Mouse (Mus musculus): Measurements from ENCODE around the gene Ugt1a6a. TPM values are rescaled to one million over a fixed set of nuclear protein-coding genes. Genes with fewer than 3 reads are reported as not detected.
A peak's percentile ranks its signal among the peaks of the same experiment; 100 is the strongest.

The Ugt1a6a gene
- polyA plus RNA-seq, 1 experiment from 2014 or later, result 7.9 TPM

DNA sequence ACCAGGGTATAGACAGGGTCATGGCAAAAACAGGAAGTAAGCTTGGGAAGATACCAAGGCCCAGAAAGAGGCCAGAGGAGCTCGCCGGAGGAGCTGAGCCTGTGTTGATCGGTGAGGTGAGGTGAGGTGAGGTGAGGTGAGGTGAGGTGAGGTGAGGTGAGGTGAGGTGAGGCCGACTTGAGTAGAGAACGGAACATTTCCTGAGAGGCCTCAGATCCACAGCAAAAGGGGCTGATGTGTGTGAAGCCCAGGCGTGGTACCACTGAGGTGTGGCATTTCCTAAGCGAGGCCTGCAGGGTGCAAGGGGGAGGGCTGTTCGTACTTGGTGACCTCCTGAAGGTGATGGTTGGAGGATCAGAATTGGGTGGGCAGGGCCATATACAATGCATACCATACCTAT lies 118.5 kb downstream of the Ugt1a6a start:
- no peaks in the 10 kb centered on the region for H3K36me3 ChIP-seq
- no peak overlapping the region for H3K27ac ChIP-seq
- WGBS, result 72% methylated on average over 8 of the region's 8 CpGs
- no peaks in the 10 kb centered on the region for H3K4me1 ChIP-seq (replicated peaks)
- no peak overlapping the region for H3K9ac ChIP-seq
- H3K4me3 ChIP-seq (replicated peaks), result no peak overlapping the region
- no peaks in the 10 kb centered on the region for H3K27me3 ChIP-seq (replicated peaks)
- no peak overlapping the region for H3K4me2 ChIP-seq (replicated peaks)
- H3K9me3 ChIP-seq, result 0 out of 2 replicates have a peak, but pooled peaks cover 9% of the 10 kb centered on the region
- ATAC-seq, result peak; percentile 13

DNA sequence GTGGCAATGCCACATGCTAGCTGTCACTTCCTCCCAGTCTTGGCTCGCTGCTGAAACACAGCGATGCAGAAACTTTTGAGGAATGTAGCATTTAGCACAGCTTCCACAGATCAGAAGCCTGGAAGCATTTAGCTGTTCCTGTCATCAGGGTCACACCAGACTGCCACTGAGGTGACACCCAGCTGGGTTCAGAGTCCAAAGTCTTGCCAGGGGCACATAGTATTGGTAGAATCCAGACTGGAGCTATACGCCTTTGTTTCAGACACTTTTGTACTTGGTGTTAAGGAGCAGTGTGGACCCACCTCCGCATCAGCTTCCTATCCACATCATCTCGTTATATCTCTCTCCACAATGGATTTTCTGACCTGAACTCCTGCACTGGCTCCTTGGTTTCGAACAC lies 118.9 kb downstream of the Ugt1a6a start:
- peak; percentile 36 for ATAC-seq
- Histone ChIP-seq H3K9me3 (0 out of 2 replicates have a peak, but pooled peaks cover 9% of the 10 kb centered on the region), H3K36me3 (no peaks in the 10 kb centered on the region), H3K9ac (no peak overlapping the region), H3K4me1 (replicated peaks) (no peaks in the 10 kb centered on the region), H3K27me3 (replicated peaks) (no peaks in the 10 kb centered on the region), H3K4me3 (replicated peaks) (no peak overlapping the region), H3K27ac (no peak overlapping the region), H3K4me2 (replicated peaks) (no peak overlapping the region)
- WGBS, result 71% methylated on average over 6 of the region's 6 CpGs

DNA sequence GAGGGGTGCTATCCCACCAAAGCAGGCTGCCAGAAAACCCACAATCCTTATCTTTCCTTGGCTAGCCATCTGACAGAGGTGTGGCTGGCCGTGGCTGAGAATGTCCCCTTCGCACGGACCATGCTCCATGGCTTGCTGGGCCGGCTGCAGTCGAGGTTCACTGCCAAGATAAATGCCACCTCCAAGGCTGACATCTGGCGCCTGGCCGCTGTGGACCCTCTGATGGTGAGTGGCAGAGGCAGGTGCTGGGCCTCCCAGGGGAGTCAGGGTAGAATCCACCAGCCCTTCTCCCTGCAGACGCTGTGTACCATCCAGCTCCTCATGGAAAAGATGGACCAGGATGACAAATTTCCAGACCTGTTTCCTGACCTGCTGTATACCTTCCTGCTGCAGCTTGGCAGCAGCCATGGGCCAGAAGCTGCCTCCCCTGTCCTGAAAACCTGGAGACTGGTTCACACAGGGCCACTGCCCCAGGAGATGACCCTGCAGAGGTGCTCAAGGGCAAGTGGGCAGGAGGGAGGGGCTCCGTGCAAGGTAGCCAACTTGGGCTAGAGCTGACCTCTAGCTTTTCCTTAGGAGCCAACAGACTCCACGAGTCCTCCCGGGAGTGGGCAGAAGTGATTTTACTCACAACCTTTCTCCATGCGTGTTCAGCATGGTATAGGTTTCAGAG lies 120.3 kb downstream of the Ugt1a6a start:
- Histone ChIP-seq H3K9me3 (0 out of 2 replicates have a peak, but pooled peaks cover 9% of the 10 kb centered on the region), H3K36me3 (0 out of 2 replicates have a peak, but pooled peaks cover 1% of the 10 kb centered on the region), H3K27ac (no peak overlapping the region), H3K9ac (no peak overlapping the region), H3K4me2 (replicated peaks) (no peak overlapping the region), H3K4me3 (replicated peaks) (no peak overlapping the region), H3K27me3 (replicated peaks) (no peaks in the 10 kb centered on the region), H3K4me1 (replicated peaks) (0 out of 2 replicates have a peak, but pooled peaks cover 8% of the 10 kb centered on the region)
- ATAC-seq, result no peak
- WGBS, result 84% methylated on average over 12 of the region's 12 CpGs

DNA sequence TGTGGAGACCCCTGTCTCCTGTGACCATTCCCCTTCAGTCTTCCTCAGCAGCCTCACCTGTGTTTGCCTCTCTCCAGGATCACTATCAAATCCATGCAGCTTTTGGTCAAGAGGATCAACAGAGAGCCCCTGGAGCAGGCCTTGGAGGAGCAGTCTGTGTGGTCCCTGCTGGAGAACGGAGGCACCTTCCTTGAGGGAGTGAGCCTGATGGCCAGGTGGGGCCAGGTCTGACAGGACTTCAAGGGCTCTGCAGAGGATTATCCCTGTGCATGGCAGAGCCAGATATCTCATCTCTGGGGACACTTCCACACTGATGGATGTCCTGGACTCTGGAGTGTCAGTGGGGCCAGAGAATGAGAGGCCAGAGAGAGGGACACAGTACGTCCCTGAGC lies 120.9 kb downstream of the Ugt1a6a start:
- Histone ChIP-seq H3K4me1 (replicated peaks) (peaks cover 12% of the 10 kb centered on the region; the same call in 1 of the 2 replicates), H3K27me3 (replicated peaks) (no peaks in the 10 kb centered on the region), H3K4me3 (replicated peaks) (no peak overlapping the region), H3K9me3 (0 out of 2 replicates have a peak, but pooled peaks cover 9% of the 10 kb centered on the region), H3K27ac (no peak overlapping the region), H3K4me2 (replicated peaks) (no peak overlapping the region), H3K36me3 (peaks cover 6% of the 10 kb centered on the region), H3K9ac (no peak overlapping the region)
- 51% methylated on average over 2 of the region's 2 CpGs for WGBS
- no peak for ATAC-seq

DNA sequence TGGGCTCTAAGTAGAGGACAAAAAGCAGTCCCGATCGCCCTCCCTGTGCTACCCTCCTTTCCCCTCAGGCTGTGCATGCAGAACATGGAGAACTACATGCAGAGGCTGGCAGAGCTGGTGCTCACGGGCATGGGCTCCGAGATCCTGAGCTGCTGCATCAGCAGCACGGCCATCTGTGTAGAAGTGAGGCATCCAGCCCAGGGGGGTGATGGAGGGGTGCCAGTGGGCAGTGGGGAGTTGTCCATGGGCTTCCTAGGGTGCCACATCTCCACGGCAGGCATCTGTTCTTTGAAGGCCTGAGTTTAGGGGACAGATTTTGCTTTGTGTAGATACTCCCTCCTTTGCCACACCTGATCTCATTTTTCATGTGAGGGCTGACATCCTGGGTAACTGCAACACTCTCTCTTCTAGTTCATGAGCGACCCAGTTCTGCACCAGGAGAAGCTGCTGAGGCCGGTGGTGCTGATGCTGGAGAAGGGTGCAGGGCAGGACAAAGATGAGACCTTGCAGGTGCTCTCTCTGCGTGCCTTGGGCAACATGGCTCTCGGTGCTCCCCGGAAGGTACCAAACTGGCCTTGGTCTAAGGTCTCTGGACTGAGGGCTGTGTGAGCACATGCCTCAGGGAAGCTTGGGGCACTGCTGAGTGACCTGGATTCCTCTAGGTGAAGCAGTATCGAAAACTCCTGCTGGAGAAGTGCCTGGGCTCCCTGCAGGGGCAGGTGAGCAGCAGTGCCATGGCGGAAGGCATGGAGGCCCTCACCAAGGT lies 121.6 kb downstream of the Ugt1a6a start:
- ATAC-seq, result no peak
- Histone ChIP-seq H3K9ac (no peak overlapping the region), H3K27ac (no peak overlapping the region), H3K27me3 (replicated peaks) (no peaks in the 10 kb centered on the region), H3K4me1 (replicated peaks) (peaks cover 12% of the 10 kb centered on the region; the same call in 1 of the 2 replicates), H3K36me3 (peaks cover 14% of the 10 kb centered on the region), H3K4me3 (replicated peaks) (no peak overlapping the region), H3K9me3 (0 out of 2 replicates have a peak, but pooled peaks cover 9% of the 10 kb centered on the region), H3K4me2 (replicated peaks) (no peak overlapping the region)
- 79% methylated on average over 13 of the region's 13 CpGs for WGBS

DNA sequence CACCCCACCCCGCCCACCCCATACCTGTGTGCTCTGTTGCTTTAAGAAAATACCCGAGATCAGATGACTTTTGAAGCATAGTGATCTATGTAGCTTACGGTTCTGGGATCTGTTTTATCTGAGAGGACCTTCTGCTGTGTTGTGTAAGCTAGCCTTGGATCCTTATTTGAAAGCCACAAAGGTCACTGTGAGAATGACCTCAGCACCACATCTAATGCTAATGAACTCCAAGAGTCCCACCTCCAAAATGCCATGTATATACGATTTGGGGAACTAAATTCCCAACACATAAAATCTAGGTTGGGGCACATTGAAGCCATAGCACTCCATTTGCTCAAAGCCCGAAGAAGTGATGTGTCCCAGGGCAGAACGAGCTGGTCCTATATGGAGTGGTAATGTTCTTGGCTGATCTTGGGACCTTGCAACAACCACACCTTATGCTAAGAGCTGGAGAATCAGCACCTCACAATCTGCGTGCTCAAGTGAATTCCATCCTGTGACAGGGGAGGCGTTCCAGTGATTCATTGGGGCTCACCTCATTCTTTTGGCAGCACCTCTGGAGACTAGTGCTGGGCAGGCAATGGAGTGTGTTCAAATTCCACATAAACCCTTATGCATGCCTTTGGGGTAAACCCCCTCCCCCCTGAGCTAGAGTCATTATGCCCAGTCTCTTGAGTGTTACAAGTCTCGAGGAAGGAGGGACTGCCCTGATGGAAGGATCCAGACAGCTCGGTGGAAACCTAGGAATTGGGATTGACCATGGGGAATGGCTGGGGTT lies 122.5 kb downstream of the Ugt1a6a start:
- H3K4me2 ChIP-seq (replicated peaks), result no peak overlapping the region
- H3K9ac ChIP-seq, result no peak overlapping the region
- no peak for ATAC-seq
- 0 out of 2 replicates have a peak, but pooled peaks cover 9% of the 10 kb centered on the region for H3K9me3 ChIP-seq
- peaks cover 12% of the 10 kb centered on the region; the same call in 1 of the 2 replicates for H3K4me1 ChIP-seq (replicated peaks)
- 77% methylated on average over 10 of the region's 10 CpGs for WGBS
- no peak overlapping the region for H3K27ac ChIP-seq
- H3K36me3 ChIP-seq, result peaks cover 21% of the 10 kb centered on the region
- no peaks in the 10 kb centered on the region for H3K27me3 ChIP-seq (replicated peaks)
- no peak overlapping the region for H3K4me3 ChIP-seq (replicated peaks)

DNA sequence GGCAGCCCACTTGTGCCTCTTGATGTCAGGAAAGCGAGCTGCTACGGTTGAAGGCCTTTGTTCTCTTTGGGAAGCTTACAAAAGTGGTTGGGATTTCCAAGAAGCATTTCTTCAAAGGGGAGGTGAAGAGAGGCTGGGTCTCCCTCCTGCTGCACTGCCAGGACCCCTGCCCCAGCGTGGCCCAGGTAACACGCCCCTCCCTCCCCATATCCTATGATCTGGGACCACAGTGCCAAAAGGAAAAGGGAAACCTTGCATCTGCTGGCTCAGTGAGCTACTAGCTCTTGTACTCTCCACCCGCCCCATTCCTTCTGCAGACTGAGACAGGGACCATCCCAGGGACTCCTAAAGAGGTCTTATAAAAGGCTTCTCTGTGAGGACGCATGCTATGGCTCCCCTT lies 123.1 kb downstream of the Ugt1a6a start:
- Histone ChIP-seq H3K9me3 (0 out of 2 replicates have a peak, but pooled peaks cover 9% of the 10 kb centered on the region), H3K4me2 (replicated peaks) (no peak overlapping the region), H3K27me3 (replicated peaks) (no peaks in the 10 kb centered on the region), H3K4me1 (replicated peaks) (peaks cover 15% of the 10 kb centered on the region; the same call in 1 of the 2 replicates), H3K36me3 (peaks cover 26% of the 10 kb centered on the region), H3K27ac (no peak overlapping the region), H3K4me3 (replicated peaks) (no peak overlapping the region), H3K9ac (no peak overlapping the region)
- 80% methylated on average over 6 of the region's 6 CpGs for WGBS
- no peak for ATAC-seq

DNA sequence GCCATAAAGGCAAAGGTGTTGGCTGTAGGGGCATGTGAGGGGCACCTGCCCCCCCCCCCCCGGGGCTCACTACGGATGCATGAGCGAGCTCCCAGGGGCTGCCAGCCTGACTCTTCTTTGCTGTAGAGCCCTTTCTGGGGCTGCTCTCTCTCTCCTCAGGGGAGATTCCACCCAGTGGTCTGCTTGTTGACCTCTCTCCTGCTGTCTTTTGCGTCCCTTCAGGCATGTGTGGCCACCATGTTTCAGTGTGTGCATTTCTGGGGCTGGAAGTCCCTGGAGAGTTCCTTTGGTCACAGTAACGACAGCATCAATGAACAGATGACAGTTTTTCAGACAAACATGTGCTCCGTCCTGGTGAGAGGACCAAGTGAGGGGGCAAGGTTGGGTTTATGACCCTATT lies 123.8 kb downstream of the Ugt1a6a start:
- Histone ChIP-seq H3K27ac (no peak overlapping the region), H3K4me2 (replicated peaks) (no peak overlapping the region), H3K4me3 (replicated peaks) (no peak overlapping the region), H3K27me3 (replicated peaks) (no peaks in the 10 kb centered on the region), H3K36me3 (peaks cover 33% of the 10 kb centered on the region), H3K9ac (no peak overlapping the region), H3K9me3 (0 out of 2 replicates have a peak, but pooled peaks cover 9% of the 10 kb centered on the region), H3K4me1 (replicated peaks) (peaks cover 15% of the 10 kb centered on the region; the same call in 1 of the 2 replicates)
- ATAC-seq, result no peak
- WGBS, result 70% methylated on average over 6 of the region's 6 CpGs

DNA sequence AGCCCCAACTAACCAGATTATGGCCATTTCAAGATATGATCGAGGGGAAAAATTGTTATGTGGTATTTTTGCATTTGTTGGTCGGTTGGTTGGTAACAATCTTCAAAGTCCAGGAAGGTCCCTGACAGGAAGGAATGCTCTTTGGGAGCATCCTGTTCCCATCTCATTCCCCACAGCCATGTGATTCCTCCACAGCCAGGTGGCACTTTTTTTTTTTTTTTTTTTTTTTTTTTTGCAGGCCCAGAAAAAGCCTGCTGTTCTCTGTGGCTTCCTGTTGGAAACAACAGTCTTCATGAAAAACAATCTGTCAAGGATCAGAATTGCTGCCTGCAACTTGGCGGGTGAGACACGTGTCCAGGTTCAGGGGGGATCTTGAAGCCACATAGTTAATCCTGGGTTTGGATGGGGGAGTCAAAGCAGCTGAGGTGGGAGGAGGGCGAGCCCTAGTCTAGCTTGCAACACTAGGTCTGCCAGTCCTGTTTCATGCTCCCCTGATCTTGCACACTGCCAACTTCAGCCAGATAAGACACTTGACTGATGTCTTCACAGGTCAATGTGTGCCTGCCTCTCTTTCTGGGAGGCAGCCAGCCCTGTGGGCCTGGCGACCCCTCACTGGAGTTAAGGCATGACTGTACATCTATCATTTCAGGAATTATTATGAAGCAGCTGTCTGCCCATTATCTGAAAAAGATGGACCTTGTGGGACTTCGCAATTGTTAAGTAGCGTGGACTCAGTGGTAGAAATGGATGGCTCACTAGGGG lies 124.5 kb downstream of the Ugt1a6a start:
- H3K9me3 ChIP-seq, result 0 out of 2 replicates have a peak, but pooled peaks cover 9% of the 10 kb centered on the region
- 71% methylated on average over 8 of the region's 8 CpGs for WGBS
- no peak overlapping the region for H3K4me2 ChIP-seq (replicated peaks)
- H3K4me3 ChIP-seq (replicated peaks), result no peak overlapping the region
- no peak overlapping the region for H3K9ac ChIP-seq
- H3K27ac ChIP-seq, result no peak overlapping the region
- H3K4me1 ChIP-seq (replicated peaks), result peaks cover 15% of the 10 kb centered on the region; the same call in 1 of the 2 replicates
- peaks cover 40% of the 10 kb centered on the region for H3K36me3 ChIP-seq
- peak; percentile 4; the same call in 1 of the 2 replicates for ATAC-seq
- H3K27me3 ChIP-seq (replicated peaks), result no peaks in the 10 kb centered on the region

DNA sequence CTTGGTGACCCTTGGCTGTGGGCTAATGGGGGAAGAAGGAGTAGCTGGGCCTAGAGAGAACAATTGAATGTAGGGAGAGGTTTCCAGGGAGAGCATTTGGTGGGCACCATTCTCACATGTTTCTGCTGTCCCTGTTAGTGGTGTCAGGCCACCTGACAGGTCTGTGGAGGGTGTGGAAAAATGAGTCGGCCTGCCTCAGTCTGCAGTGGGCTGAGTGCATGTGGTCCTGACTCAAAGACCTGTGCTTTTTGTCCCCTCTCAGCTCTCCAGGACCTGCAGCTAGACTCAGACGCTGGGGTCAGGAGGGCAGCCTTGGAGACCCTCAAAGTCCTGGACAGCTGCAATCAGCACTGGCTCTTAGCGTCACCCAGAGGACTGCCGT lies 125.0 kb downstream of the Ugt1a6a start:
- no peak overlapping the region for H3K27ac ChIP-seq
- H3K36me3 ChIP-seq, result peaks cover 45% of the 10 kb centered on the region

DNA sequence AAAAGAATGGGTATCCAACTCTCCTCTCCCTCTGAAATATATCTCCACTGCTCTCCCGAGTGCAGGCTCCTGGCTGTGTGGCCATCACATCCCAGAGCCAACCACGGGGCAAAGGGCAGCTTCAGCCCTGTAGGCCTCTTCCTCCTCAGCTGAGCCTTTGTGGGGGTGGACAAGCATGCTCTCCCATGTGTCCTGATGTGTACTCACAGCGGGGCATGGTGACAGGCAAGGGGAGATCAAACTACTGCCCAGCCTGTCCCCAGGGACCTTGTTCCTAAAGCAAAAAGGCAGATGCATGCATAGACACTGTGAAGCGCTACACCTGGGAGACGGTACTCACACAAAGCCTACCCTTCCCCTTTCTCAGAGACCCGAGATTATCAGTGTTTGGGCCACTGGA lies 125.5 kb downstream of the Ugt1a6a start:
- WGBS, result 79% methylated on average over 6 of the region's 6 CpGs
- no peak overlapping the region for H3K27ac ChIP-seq
- H3K9ac ChIP-seq, result no peak overlapping the region
- peak; percentile 48 for ATAC-seq
- no peak overlapping the region for H3K4me3 ChIP-seq (replicated peaks)
- H3K9me3 ChIP-seq, result 0 out of 2 replicates have a peak, but pooled peaks cover 7% of the 10 kb centered on the region
- H3K4me2 ChIP-seq (replicated peaks), result no peak overlapping the region
- peaks cover 50% of the 10 kb centered on the region for H3K36me3 ChIP-seq
- peaks cover 15% of the 10 kb centered on the region; the same call in 1 of the 2 replicates for H3K4me1 ChIP-seq (replicated peaks)
- H3K27me3 ChIP-seq (replicated peaks), result no peaks in the 10 kb centered on the region

More for the DNA sequence above, 125.0 kb downstream of the Ugt1a6a start:
- no peak overlapping the region for H3K4me3 ChIP-seq (replicated peaks)
- no peak overlapping the region for H3K4me2 ChIP-seq (replicated peaks)
- 0 out of 2 replicates have a peak, but pooled peaks cover 9% of the 10 kb centered on the region for H3K9me3 ChIP-seq
- peak; percentile 5; the same call in 1 of the 2 replicates for ATAC-seq
- H3K9ac ChIP-seq, result no peak overlapping the region
- WGBS, result 76% methylated on average over 4 of the region's 4 CpGs
- no peaks in the 10 kb centered on the region for H3K27me3 ChIP-seq (replicated peaks)
- peaks cover 15% of the 10 kb centered on the region; the same call in 1 of the 2 replicates for H3K4me1 ChIP-seq (replicated peaks)
